Mouse (Mus musculus) cerebellum, adult 2 months (tissue): Measurements from ENCODE around the gene Zfp580.

ENCODE experiments used
- CTCF ChIP-seq: fragments of 200-500 bp; IDR thresholded peaks from 2 replicates; pipeline ENCODE4 v1.5.1; 2011; ENCODE audit warnings: low read depth, mild to moderate bottlenecking, control low read depth, low read length, moderate library complexity, borderline replicate concordance; ENCODE audit not compliant: insufficient read depth
- POLR2A ChIP-seq: fragments of 200-500 bp; IDR thresholded peaks from 2 replicates; pipeline ENCODE4 v1.6.1; 2011; ENCODE audit warnings: low read length, control low read depth, borderline replicate concordance; ENCODE audit not compliant: insufficient read depth

- no peak for TF ChIP-seq POLR2A
- TF ChIP-seq CTCF: no peak
Observed at GRCm38 (mm10) chr7:5080815-5081214, 29.5 kb downstream of the Zfp580 start.
